Mouse (Mus musculus): ENCODE data around the gene Mmd.

Gene Mmd

GRCm38 (mm10) chr11:90283159-90283558 is 33.9 kb downstream of the Mmd start:
- DNase-seq (ENCODE audit: low spot score in 2 of 2): no peak

GRCm38 (mm10) chr11:90283601-90284000 is 34.3 kb downstream of the Mmd start:
- no peak for DNase-seq (ENCODE audit: low spot score in 2 of 2)

- DNase-seq (ENCODE audit: low spot score in 2 of 2): no peak
Measured at GRCm38 (mm10) chr11:90284079-90284478, 34.8 kb downstream of the Mmd start.

- DNase-seq (ENCODE audit: low spot score in 2 of 2): no peak
Measured at GRCm38 (mm10) chr11:90284623-90285022, 35.4 kb downstream of the Mmd start.

- DNase-seq (ENCODE audit: low spot score in 2 of 2): no peak
Measured at GRCm38 (mm10) chr11:90286550-90287154, 37.4 kb downstream of the Mmd start.

- DNase-seq (ENCODE audit: low spot score in 2 of 2): no peak
Measured at GRCm38 (mm10) chr11:90291156-90291555, 41.9 kb downstream of the Mmd start.

GRCm38 (mm10) chr11:90292766-90293165 is 43.5 kb downstream of the Mmd start:
- no peak for DNase-seq (ENCODE audit: low spot score in 2 of 2)

- no peak for DNase-seq (ENCODE audit: low spot score in 2 of 2)
Measured at GRCm38 (mm10) chr11:90294622-90295021, 45.4 kb downstream of the Mmd start.

GRCm38 (mm10) chr11:90306067-90306466 is 56.8 kb downstream of the Mmd start:
- DNase-seq (ENCODE audit: low spot score in 2 of 2): no peak

GRCm38 (mm10) chr11:90306993-90307392 is 57.7 kb downstream of the Mmd start:
- peak in 1 of 2 experiments; percentile 4 for DNase-seq (ENCODE audit: low spot score in 2 of 2)

GRCm38 (mm10) chr11:90314606-90315005 is 65.3 kb downstream of the Mmd start:
- no peak for DNase-seq (ENCODE audit: low spot score in 2 of 2)

GRCm38 (mm10) chr11:90317482-90317881 is 68.2 kb downstream of the Mmd start:
- peak in 1 of 2 experiments; percentile 2 for DNase-seq (ENCODE audit: low spot score in 2 of 2)

GRCm38 (mm10) chr11:90320922-90321321 is 71.7 kb downstream of the Mmd start:
- no peak for DNase-seq (ENCODE audit: low spot score in 2 of 2)

- no peak for DNase-seq (ENCODE audit: low spot score in 2 of 2)
Measured at GRCm38 (mm10) chr11:90324597-90324996, 75.3 kb downstream of the Mmd start.

- no peak for DNase-seq (ENCODE audit: low spot score in 2 of 2)
Measured at GRCm38 (mm10) chr11:90326146-90326545, 76.9 kb downstream of the Mmd start.

GRCm38 (mm10) chr11:90326836-90327235 is 77.6 kb downstream of the Mmd start:
- no peak for DNase-seq (ENCODE audit: low spot score in 2 of 2)
